9 mouse cellular contexts compared by ENCODE assay signal in genomic region chr17:45359443-45359842, GRCm38 (mm10).
DNase-seq lines count a peak whose midpoint lies in the region; ATAC-seq and TF ChIP-seq lines count a peak whose summit lies in the region.
"Had no signal": no experiment of that assay in that cellular context is flagged by ENCODE, and none has a peak within 500 bp of the region (broad histone marks: within the 10 kb centered on the region; RNA-seq: fewer than 3 reads in every experiment).

No protein-coding gene starts in this region.

- H3K9me3 ChIP-seq in kidney, embryonic 14.5 days (ENCODE audit: control insufficient read depth, low read length): no peaks in the 10 kb centered on the region
- H3K9me3 ChIP-seq in hindbrain, embryonic 12.5 days (replicated peaks): no peaks in the 10 kb centered on the region
- H3K9me3 ChIP-seq in midbrain, embryonic 15.5 days: no peaks in the 10 kb centered on the region

- ATAC-seq in kidney, embryonic 14.5 days (ENCODE audit: low FRiP score, low TSS enrichment): 0 out of 2 replicates have a peak, but pooled peaks have one; percentile 21
- no peak for ATAC-seq in hindbrain, embryonic 12.5 days (ENCODE audit: low FRiP score)
- ATAC-seq in midbrain, embryonic 15.5 days (replicated peaks): no peak

- intact Hi-C loops in gastrocnemius, adult 2 months (cut with DNase I): no loop called here

- no peak for TF ChIP-seq CTCF in gastrocnemius, adult 2 months (IDR thresholded peaks at IDR 0.05)

- no peak overlapping the region for H3K27ac ChIP-seq in gastrocnemius, adult 2 months
- H3K27ac ChIP-seq in kidney, embryonic 14.5 days (ENCODE audit: low read depth, low read length): no peak overlapping the region
- no peak overlapping the region for H3K27ac ChIP-seq in hindbrain, embryonic 12.5 days
- no peak overlapping the region for H3K27ac ChIP-seq in midbrain, embryonic 15.5 days

- no peak overlapping the region for H3K4me3 ChIP-seq in gastrocnemius, adult 2 months
- H3K4me3 ChIP-seq in kidney, embryonic 14.5 days (ENCODE audit: low read length): no peak overlapping the region
- no peak overlapping the region for H3K4me3 ChIP-seq in hindbrain, embryonic 12.5 days
- no peak overlapping the region for H3K4me3 ChIP-seq in midbrain, embryonic 15.5 days

- H3K9ac ChIP-seq in kidney, embryonic 14.5 days (ENCODE audit: low read depth, low read length): no peak overlapping the region
- H3K9ac ChIP-seq in hindbrain, embryonic 12.5 days: no peak overlapping the region
- H3K9ac ChIP-seq in midbrain, embryonic 15.5 days: no peak overlapping the region

- 14% methylated on average over 5 of the region's 5 CpGs for WGBS in kidney, embryonic 14.5 days
- WGBS in hindbrain, embryonic 12.5 days: 77% methylated on average over 5 of the region's 5 CpGs
- 71% methylated on average over 5 of the region's 5 CpGs for WGBS in midbrain, embryonic 15.5 days

- no peaks in the 10 kb centered on the region; the same call in 1 of the 2 replicates for H3K27me3 ChIP-seq in kidney, embryonic 14.5 days (ENCODE audit: control insufficient read depth, insufficient read depth, low read length)
- H3K27me3 ChIP-seq in hindbrain, embryonic 12.5 days: no peaks in the 10 kb centered on the region
- H3K27me3 ChIP-seq in midbrain, embryonic 15.5 days (replicated peaks): no peaks in the 10 kb centered on the region

- no peaks in the 10 kb centered on the region for H3K36me3 ChIP-seq in kidney, embryonic 14.5 days (ENCODE audit: control insufficient read depth, insufficient read depth, low read length)
- no peaks in the 10 kb centered on the region for H3K36me3 ChIP-seq in hindbrain, embryonic 12.5 days
- no peaks in the 10 kb centered on the region for H3K36me3 ChIP-seq in midbrain, embryonic 15.5 days (replicated peaks)

- H3K4me2 ChIP-seq in kidney, embryonic 14.5 days (replicated peaks; ENCODE audit: low read depth, low read length): no peak overlapping the region
- H3K4me2 ChIP-seq in hindbrain, embryonic 12.5 days (replicated peaks): no peak overlapping the region
- no peak overlapping the region for H3K4me2 ChIP-seq in midbrain, embryonic 15.5 days

- peaks cover 32% of the 10 kb centered on the region for H3K4me1 ChIP-seq in kidney, embryonic 14.5 days (ENCODE audit: control insufficient read depth, insufficient read depth, low read length)
- H3K4me1 ChIP-seq in hindbrain, embryonic 12.5 days: no peaks in the 10 kb centered on the region
- H3K4me1 ChIP-seq in midbrain, embryonic 15.5 days: no peaks in the 10 kb centered on the region

- peak; percentile 41 for DNase-seq in right cerebral cortex, adult 18-20 months
- no peak for DNase-seq in right cerebral cortex, postnatal 10 days (ENCODE audit: low spot score in 2 of 2)
- peak; percentile 70 for DNase-seq in gastrocnemius, adult 2 months
- DNase-seq in urinary bladder, postnatal 25 days (ENCODE audit: low spot score): peak; percentile 25
- DNase-seq in spleen, adult 12 weeks (ENCODE audit: low spot score): no peak
- DNase-seq: liver had no signal

Comparison
In these comparisons a context has a peak if more than half of its experiments do, and no peak if none do; other contexts are left out.
1. DNase-seq: peak in right cerebral cortex, adult 18-20 months (single experiment), gastrocnemius, adult 2 months (single experiment) and urinary bladder, postnatal 25 days (single experiment); none in right cerebral cortex, postnatal 10 days (0 of 2) and spleen, adult 12 weeks (single experiment).